Comparison of ENCODE assay signal across 23 mouse cellular contexts in the genomic region with DNA sequence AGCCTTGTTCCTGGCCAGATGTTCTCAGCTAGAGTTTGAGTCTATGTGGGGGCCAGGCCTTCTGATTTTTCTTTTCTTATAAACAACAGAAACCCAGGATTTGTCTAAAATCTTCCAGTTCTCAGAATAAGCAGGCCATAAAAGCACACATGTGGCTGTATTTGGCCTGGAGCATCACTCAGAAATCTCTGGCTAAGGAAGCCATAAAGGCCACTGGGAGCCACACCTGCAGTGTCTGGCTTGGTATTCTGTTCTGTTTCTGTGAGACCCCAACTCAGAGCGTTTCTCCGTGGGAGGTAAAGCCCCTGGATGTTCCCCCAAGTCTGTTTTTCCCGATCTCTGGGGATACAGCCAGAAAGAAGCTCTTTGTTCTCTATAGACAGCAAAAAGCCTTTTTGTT.
"Had no signal": no experiment of that assay in that cellular context is flagged by ENCODE, and none has a peak within 500 bp of the region (broad histone marks: within the 10 kb centered on the region; RNA-seq: fewer than 3 reads in every experiment).

No protein-coding gene starts in this region.

- H3K36me3 ChIP-seq: heart, embryonic 13.5 days; heart, embryonic 15.5 days; hindbrain, embryonic 13.5 days; hindbrain, embryonic 15.5 days; kidney, embryonic 15.5 days; liver, embryonic 12.5 days had no signal

- H3K27ac ChIP-seq: heart, adult 2 months; heart, embryonic 13.5 days; heart, embryonic 15.5 days; hindbrain, embryonic 13.5 days; hindbrain, embryonic 15.5 days; hindbrain, postnatal 0 days; kidney, embryonic 15.5 days; kidney, postnatal 0 days; liver, embryonic 12.5 days; liver, embryonic 14.5 days had no signal

- H3K4me3 ChIP-seq: heart, adult 2 months; heart, embryonic 13.5 days; heart, embryonic 15.5 days; hindbrain, embryonic 13.5 days; hindbrain, embryonic 15.5 days; kidney, embryonic 15.5 days; liver, embryonic 12.5 days had no signal

- ATAC-seq: hindbrain, postnatal 0 days; intestine, embryonic 16.5 days; liver, embryonic 12.5 days had no signal

- H3K4me2 ChIP-seq: heart, embryonic 11.5 days; heart, embryonic 13.5 days; heart, embryonic 15.5 days; hindbrain, embryonic 13.5 days; hindbrain, embryonic 15.5 days; kidney, embryonic 15.5 days; liver, embryonic 12.5 days had no signal

- H3K4me1 ChIP-seq: hindbrain, embryonic 15.5 days; liver, embryonic 12.5 days had no signal

- DNase-seq: gastrocnemius, postnatal 14 days; gastrocnemius, postnatal 36 days; heart, adult 11 months; heart, adult 2 months; heart, postnatal 14 days; heart, postnatal 36 days; kidney, adult 11 months; kidney, adult 2 months; kidney, adult 9 months; kidney, postnatal 14 days; kidney, postnatal 36 days; layer of hippocampus, postnatal 36 days had no signal

- H3K9ac ChIP-seq: heart, embryonic 13.5 days; heart, embryonic 15.5 days; hindbrain, embryonic 13.5 days; hindbrain, embryonic 15.5 days; kidney, embryonic 15.5 days; liver, embryonic 12.5 days; liver, embryonic 14.5 days had no signal

- H3K9me3 ChIP-seq: heart, embryonic 15.5 days; hindbrain, embryonic 13.5 days; hindbrain, embryonic 15.5 days; kidney, embryonic 15.5 days; liver, embryonic 12.5 days had no signal

- H3K27me3 ChIP-seq: heart, embryonic 13.5 days; heart, embryonic 15.5 days; hindbrain, embryonic 13.5 days; hindbrain, embryonic 15.5 days; kidney, embryonic 15.5 days; liver, embryonic 12.5 days had no signal
